Mouse (Mus musculus) ZHBTc4 (cell line): Measurements from ENCODE around the gene Abhd16a.

Source experiments
- DNase-seq: peaks from one replicate; pipeline ENCODE4 v3.0.0-alpha.2; 2011; ENCODE audit warnings: low read depth, low spot score

Gene Abhd16a

GRCm38 (mm10) chr17:35060071-35060470 is 29.0 kb upstream of the Abhd16a start:
- no peak for DNase-seq

DNA sequence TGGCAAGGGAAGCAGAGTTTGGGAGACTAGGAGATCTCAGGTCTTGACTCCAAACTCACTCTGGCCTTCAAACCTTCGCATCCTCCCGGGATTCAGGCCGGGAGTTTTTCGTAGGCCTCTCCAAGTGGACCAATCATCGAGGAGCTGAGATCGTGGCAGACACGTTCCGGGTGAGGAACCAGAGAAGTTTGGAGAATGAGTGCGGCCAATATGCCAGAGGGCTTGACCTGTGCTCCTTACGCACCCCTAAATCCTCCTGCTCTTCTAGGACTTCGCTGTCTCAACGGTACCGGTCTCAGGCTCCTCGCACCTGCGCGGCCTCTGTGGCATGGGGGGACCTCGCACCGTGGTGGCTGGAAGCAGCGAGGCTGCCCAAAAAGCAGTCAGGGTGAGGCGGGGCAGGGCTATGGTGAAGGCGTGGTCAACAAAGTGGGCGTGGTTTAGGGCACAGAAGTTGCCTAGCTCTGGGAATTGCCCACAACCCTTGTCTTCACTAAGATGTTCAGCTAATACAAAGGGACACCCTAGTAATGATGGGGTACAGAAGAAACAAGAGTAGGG is 28.2 kb upstream of the Abhd16a start:
- peak; percentile 76 for DNase-seq

DNA sequence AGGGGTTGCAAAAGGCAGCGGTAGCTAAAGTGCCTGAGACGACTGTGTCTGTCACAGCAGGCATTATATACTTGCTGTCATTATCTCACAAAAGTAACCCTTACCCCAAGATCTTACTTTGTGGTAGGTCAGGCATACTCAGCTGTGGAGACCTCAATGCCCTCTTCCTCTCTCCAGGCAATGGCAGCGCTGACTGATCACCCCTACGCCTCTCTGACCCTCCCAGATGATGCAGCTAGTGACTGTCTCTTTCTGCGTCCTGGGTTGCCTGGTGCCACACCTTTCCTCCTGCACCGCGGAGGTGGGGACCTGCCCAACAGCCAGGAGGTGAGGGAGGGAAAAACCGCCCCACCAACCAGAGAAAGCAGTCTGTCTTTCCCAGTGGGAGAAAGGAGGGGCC is 27.8 kb upstream of the Abhd16a start:
- DNase-seq, result no peak

- no peak for DNase-seq
Measured at GRCm38 (mm10) chr17:35063466-35063865, 25.6 kb upstream of the Abhd16a start.

DNA sequence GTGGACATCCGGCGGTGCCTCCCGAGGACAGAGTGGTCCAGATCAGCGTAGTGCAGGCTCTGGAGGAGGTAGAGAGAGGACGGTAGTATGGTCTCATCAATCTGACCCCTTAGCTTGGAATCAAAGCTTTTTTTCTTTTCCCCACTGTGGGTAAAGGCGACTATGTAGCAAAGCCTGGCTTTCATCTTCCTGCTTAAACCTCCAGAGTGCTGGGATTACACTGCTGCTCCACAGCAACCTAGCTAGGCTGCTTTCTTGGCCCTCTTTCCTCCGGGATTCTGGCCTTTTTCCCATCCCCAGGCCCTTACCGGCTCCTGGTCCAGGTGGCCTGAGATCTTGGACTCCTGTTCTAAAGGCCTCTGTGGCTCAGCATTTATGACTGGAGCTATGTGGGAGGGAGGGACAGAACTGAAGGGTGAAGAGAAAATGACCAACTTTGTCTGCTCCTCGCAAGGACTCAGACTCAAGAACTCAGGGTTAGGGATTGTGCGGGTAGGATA is 24.6 kb upstream of the Abhd16a start:
- no peak for DNase-seq

GRCm38 (mm10) chr17:35064951-35065947 is 23.8 kb upstream of the Abhd16a start, which contains the start of gene Ly6g6c:
Ly6g6c (plus strand) TSS chr17:35065388.
- DNase-seq, result peak; percentile 92

GRCm38 (mm10) chr17:35066084-35066483 is 23.0 kb upstream of the Abhd16a start, which contains the start of gene Mpig6b:
Mpig6b (minus strand) TSS chr17:35066184.
- no peak for DNase-seq

DNA sequence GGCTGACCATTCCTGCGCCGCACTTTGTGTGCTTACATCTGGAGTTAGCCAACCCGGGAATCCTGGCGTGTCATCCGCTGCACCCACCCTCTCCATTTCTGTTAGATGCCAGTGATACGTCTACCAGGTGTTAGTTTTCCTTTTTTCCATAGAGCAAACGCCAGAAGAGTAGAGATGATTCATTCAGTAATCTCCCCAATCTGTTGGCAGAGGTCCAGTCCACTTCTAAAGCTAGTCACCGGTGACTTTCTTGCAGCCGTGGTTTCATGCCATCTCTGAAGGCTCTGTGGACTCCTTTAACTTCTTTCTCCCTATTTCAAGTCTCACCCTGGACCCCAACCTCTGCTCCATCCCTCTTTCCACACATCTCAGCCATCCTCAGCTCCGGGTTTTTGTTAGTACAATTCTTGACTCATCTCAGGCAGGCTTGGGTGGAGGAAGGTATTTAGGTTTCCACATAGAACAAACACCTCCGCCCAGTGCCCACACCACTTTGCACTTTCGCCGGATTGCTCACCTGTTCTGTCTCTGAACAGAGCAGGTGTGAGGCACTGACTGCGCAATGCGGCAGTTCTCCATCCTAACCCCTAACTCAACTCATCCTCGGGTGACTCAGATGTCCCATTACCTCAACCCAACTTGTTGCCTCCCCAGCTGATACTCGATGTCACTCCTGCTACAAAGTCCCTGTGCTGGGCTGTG is 20.7 kb upstream of the Abhd16a start:
- DNase-seq, result no peak

DNA sequence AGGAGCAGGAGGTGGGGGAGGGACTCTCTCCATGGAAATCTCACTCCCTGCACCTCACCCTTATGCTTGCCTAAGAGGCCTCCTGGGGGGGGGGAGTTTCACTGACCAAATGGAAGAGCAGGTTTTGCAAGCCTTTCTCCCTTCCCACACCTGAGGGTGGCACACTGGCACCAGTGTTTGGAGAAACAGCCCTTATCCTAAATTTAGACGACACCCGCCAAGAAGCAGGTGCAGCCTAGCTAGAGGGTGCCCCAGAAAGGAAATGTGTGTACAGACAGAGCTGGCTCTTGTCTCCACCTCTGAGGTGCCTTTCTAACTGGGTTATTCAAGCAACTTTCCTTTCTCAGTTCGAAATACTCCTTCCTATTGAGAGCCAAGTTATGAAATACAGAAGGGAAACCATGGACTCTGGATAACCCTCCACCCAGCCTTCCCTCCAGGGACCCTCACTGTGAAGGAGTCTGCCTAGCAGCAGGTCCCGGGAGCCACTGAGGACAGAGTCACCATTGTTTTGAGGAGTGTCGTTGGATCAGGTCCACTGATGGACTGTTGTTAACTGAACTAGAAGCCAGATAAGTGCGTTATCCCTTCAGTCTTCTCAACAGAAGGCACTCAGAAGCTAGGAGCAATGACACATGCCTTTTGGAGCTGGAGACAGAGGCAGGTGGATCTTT is 18.4 kb upstream of the Abhd16a start:
- DNase-seq, result no peak

DNA sequence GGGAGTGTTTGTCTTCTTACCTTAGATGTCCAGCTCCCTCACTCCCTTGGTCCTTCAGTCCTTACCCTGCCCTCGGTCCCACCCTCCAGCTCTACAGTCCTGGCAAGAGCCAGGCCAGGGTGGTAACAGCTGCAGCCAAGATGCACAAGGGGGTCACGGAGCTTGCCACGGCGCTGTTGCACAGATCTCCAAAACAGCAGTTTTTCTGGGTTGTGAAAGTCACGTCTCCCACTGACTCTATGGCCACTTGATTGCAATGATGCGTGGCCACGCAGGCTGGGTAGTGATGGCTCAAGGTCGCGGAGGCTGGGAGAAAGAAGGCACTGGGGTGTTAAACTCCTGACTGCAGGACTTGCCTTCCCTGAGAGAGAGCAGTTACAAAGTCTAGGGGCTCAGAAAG is 17.6 kb upstream of the Abhd16a start:
- no peak for DNase-seq

DNA sequence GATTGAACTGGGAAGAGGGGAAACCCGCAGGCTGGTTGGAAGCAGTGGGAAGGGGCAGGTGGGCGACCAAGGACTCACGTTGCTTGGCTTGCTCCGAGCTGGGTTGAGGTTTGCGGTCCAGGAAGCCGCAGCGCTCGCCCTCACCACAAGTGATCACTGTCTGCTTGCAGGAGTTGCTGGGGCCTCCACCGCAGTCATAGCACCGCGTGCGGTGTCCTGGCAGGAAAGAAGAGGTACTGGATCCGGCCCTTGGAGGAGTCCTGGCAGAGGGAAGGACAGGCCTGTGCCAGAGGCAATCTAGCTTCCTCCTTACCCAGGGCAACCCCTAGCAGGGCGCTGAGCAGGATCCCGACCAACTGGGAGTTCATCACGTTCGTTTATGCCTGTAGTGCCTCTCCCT is 15.0 kb upstream of the Abhd16a start:
- no peak for DNase-seq

GRCm38 (mm10) chr17:35076507-35077176 is 12.4 kb upstream of the Abhd16a start, which contains the start of gene Ly6g6e:
Ly6g6e (plus strand) TSS chr17:35076902.
- peak; percentile 64 for DNase-seq

- no peak for DNase-seq
Measured at GRCm38 (mm10) chr17:35077285-35077684, 11.8 kb upstream of the Abhd16a start.

DNA sequence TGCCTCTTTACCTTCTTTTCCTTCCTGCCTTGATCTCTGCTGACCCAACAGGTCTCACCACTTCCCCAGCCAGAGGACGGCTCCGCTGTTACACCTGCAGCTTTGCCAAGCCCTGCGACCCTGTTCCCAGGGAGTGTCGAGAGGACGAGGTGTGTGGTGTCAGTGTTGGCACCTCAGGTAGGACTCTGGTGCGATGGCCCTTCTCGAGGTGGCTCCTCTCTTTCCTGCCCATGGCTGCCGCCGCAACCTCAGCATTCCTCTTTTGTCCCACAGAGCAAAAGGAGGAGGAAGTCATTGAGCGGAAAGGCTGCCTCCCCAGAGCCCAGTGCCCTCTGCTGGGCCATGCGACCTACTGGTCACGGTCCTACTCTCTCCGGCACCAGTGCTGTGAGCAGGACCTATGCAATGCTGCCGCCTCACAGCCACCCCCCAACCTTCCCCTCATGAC is 11.3 kb upstream of the Abhd16a start, which contains the start of gene Ly6g6d:
Ly6g6d (minus strand) TSS at position 280 of the 448 bp plus-strand sequence.
- no peak for DNase-seq

GRCm38 (mm10) chr17:35079778-35080177 is 9.3 kb upstream of the Abhd16a start:
- peak; percentile 28 for DNase-seq

DNA sequence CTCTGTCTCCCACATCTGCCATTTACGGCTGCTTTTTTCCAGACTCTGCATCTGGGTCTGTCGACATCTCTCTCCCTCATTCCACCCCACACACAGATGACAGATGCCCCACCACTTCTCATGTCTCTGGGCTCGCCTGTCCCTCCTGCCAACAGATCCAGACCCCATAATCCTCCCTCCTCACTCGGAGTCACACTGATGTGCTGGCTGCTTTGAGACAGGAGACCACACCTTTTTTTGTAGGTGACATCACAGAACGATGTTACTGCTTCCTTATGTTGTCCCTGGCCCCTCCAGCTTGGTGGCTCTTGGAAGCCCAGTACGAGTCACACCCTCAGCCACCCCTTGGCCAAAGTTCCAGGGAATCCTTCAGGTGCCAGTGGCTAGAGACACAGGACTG is 8.8 kb upstream of the Abhd16a start:
- no peak for DNase-seq

- no peak for DNase-seq
Measured at GRCm38 (mm10) chr17:35080710-35081109, 8.4 kb upstream of the Abhd16a start.

GRCm38 (mm10) chr17:35082841-35083576 is 6.1 kb upstream of the Abhd16a start:
- no peak for DNase-seq

DNA sequence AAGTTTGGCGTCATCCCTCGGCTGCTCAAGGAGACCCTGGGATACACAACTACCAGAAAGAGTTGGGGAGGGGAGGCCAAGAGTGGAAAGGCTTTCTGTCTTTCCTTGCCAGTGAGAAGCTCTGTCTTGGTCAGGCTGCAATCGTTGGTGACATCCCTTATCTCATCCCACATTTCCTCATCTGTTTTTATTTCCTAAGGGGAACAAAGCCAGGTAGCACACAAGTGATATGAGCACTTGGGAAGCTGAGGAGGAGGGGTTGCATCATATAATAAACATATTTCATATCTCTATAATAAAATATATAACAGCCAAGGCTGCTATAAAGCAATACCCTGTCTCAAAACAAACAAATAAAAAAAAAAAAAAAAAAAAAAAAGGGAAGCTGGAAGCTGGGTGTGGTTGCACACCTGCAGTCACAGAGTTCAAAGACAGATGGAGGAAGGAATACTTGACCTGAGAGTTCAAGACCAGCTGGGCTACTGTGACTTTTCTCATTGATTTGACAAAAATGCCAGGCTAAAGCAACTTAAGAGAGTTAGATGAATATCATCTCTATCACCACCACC is 5.0 kb upstream of the Abhd16a start:
- DNase-seq, result no peak
